Mouse (Mus musculus): Measurements from ENCODE around the gene Trf. TPM values are rescaled to one million over a fixed set of nuclear protein-coding genes. Genes with fewer than 3 reads are reported as not detected.

Trf gene
- polyA plus RNA-seq (2015; fragmentation: Nextera tagmentation; extraction: Ambion mirVana) = 83.4 and 105 TPM in 2 replicates

- TF ChIP-seq EP300 (optimal IDR thresholded peaks at IDR 0.05) (no peak), CTCF (IDR thresholded peaks at IDR 0.05; ENCODE audit: low read depth) (no peak)
- ATAC-seq (ENCODE audit: low FRiP score, low TSS enrichment) = peak; percentile 66
- Histone ChIP-seq H3K9me3 (ENCODE audit: control insufficient read depth, low read length) (no peaks in the 10 kb centered on the region), H3K27me3 (ENCODE audit: control insufficient read depth, insufficient read depth, low read length) (no peaks in the 10 kb centered on the region), H3K27ac (replicated peaks) (peak within 1 kb of the TSS; percentile 58; the same call in 1 of the 2 replicates), H3K9ac (ENCODE audit: low read length) (no peak within 1 kb of the TSS; the same call in 1 of the 2 replicates), H3K4me2 (replicated peaks; ENCODE audit: low read depth) (peak within 1 kb of the TSS; percentile 41), H3K4me3 (ENCODE audit: low read depth, low read length) (peak within 1 kb of the TSS; percentile 4; the same call in 1 of the 2 replicates), H3K36me3 (ENCODE audit: control insufficient read depth, insufficient read depth, low read length) (no peaks in the 10 kb centered on the region), H3K4me1 (replicated peaks; ENCODE audit: control insufficient read depth, insufficient read depth) (no peaks in the 10 kb centered on the region)
- WGBS = 43% methylated on average over 29 of the region's 29 CpGs
- peak; percentile 60 for DNase-seq (ENCODE audit: low spot score)
Observed at GRCm38 (mm10) chr9:103230151-103230951, at the start of gene Trf, which contains the start of gene Gm20425. Gene Trf, minus strand, starts transcription at chr9:103230444. Gene Gm20425, minus strand, starts transcription at chr9:103230307.

GRCm38 (mm10) chr9:103276876-103277275, 46.6 kb upstream of the Trf start:
- H3K4me1 ChIP-seq (replicated peaks; ENCODE audit: control insufficient read depth, insufficient read depth) = no peaks in the 10 kb centered on the region
- 85% methylated on average over 6 of the region's 6 CpGs for WGBS

DNA sequence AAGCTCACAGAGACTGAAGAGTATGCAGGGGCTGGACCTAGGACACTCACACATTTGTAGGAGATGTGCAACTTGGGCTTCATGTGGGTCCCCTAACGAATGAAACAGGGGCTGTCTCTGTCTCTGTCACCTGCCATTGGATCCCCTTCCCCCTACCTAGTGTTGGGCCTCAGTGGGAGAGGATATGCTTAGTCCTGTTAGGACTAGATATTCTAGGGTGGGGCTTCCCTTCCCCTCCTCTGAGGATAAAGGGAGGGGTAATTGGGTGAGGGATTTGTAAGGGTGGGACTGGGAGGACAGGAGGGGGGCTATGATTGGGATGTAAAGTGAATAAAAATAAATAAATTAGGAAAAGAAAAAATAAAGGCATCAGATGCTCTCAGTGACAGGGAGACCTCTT, 45.4 kb upstream of the Trf start:
- no peaks in the 10 kb centered on the region for H3K4me1 ChIP-seq (replicated peaks; ENCODE audit: control insufficient read depth, insufficient read depth)
- no peaks in the 10 kb centered on the region for H3K9me3 ChIP-seq (ENCODE audit: control insufficient read depth, low read length)
- TF ChIP-seq EP300 (optimal IDR thresholded peaks at IDR 0.05) (no peak), CTCF (IDR thresholded peaks at IDR 0.05; ENCODE audit: low read depth) (no peak)
- H3K36me3 ChIP-seq (ENCODE audit: control insufficient read depth, insufficient read depth, low read length) = no peaks in the 10 kb centered on the region
- 91% methylated on average over 1 of the region's 1 CpGs for WGBS
- H3K4me2 ChIP-seq (replicated peaks; ENCODE audit: low read depth) = no peak overlapping the region
- H3K27ac ChIP-seq (replicated peaks) = no peak overlapping the region
- no peak overlapping the region for H3K4me3 ChIP-seq (ENCODE audit: low read depth, low read length)
- no peak for DNase-seq (ENCODE audit: low spot score)
- H3K9ac ChIP-seq (ENCODE audit: low read length) = no peak overlapping the region
- no peak for ATAC-seq (ENCODE audit: low FRiP score, low TSS enrichment)
- H3K27me3 ChIP-seq (ENCODE audit: control insufficient read depth, insufficient read depth, low read length) = no peaks in the 10 kb centered on the region

More at GRCm38 (mm10) chr9:103276876-103277275, 46.6 kb upstream of the Trf start:
- H3K27me3 ChIP-seq (ENCODE audit: control insufficient read depth, insufficient read depth, low read length) = no peaks in the 10 kb centered on the region
- H3K36me3 ChIP-seq (ENCODE audit: control insufficient read depth, insufficient read depth, low read length) = no peaks in the 10 kb centered on the region
- H3K9me3 ChIP-seq (ENCODE audit: control insufficient read depth, low read length) = no peaks in the 10 kb centered on the region
- H3K4me3 ChIP-seq (ENCODE audit: low read depth, low read length) = no peak overlapping the region
- no peak overlapping the region for H3K27ac ChIP-seq (replicated peaks)
- DNase-seq (ENCODE audit: low spot score) = no peak
- H3K9ac ChIP-seq (ENCODE audit: low read length) = no peak overlapping the region
- no peak for TF ChIP-seq EP300 (optimal IDR thresholded peaks at IDR 0.05)
- TF ChIP-seq CTCF (IDR thresholded peaks at IDR 0.05; ENCODE audit: low read depth) = no peak
- no peak for ATAC-seq (ENCODE audit: low FRiP score, low TSS enrichment)
- no peak overlapping the region for H3K4me2 ChIP-seq (replicated peaks; ENCODE audit: low read depth)

- 74% methylated on average over 8 of the region's 8 CpGs for WGBS
- no peaks in the 10 kb centered on the region for H3K27me3 ChIP-seq (ENCODE audit: control insufficient read depth, insufficient read depth, low read length)
- DNase-seq (ENCODE audit: low spot score) = no peak
- TF ChIP-seq EP300 (optimal IDR thresholded peaks at IDR 0.05) (no peak), CTCF (IDR thresholded peaks at IDR 0.05; ENCODE audit: low read depth) (no peak)
- ATAC-seq (ENCODE audit: low FRiP score, low TSS enrichment) = no peak
- no peaks in the 10 kb centered on the region for H3K9me3 ChIP-seq (ENCODE audit: control insufficient read depth, low read length)
- no peak overlapping the region for H3K4me2 ChIP-seq (replicated peaks; ENCODE audit: low read depth)
- H3K9ac ChIP-seq (ENCODE audit: low read length) = no peak overlapping the region
- no peak overlapping the region for H3K4me3 ChIP-seq (ENCODE audit: low read depth, low read length)
- H3K36me3 ChIP-seq (ENCODE audit: control insufficient read depth, insufficient read depth, low read length) = no peaks in the 10 kb centered on the region
- H3K27ac ChIP-seq (replicated peaks) = no peak overlapping the region
- no peaks in the 10 kb centered on the region for H3K4me1 ChIP-seq (replicated peaks; ENCODE audit: control insufficient read depth, insufficient read depth)
Observed at GRCm38 (mm10) chr9:103274819-103275218, 44.6 kb upstream of the Trf start.

- WGBS = 7% methylated on average over 4 of the region's 4 CpGs
- no peaks in the 10 kb centered on the region for H3K4me1 ChIP-seq (replicated peaks; ENCODE audit: control insufficient read depth, insufficient read depth)
- TF ChIP-seq CTCF (IDR thresholded peaks at IDR 0.05; ENCODE audit: low read depth) (no peak), EP300 (optimal IDR thresholded peaks at IDR 0.05) (no peak)
- no peak for DNase-seq (ENCODE audit: low spot score)
- no peaks in the 10 kb centered on the region for H3K36me3 ChIP-seq (ENCODE audit: control insufficient read depth, insufficient read depth, low read length)
- H3K27me3 ChIP-seq (ENCODE audit: control insufficient read depth, insufficient read depth, low read length) = no peaks in the 10 kb centered on the region
- no peak for ATAC-seq (ENCODE audit: low FRiP score, low TSS enrichment)
- H3K4me2 ChIP-seq (replicated peaks; ENCODE audit: low read depth) = no peak overlapping the region
- H3K9ac ChIP-seq (ENCODE audit: low read length) = no peak overlapping the region
- no peak overlapping the region for H3K4me3 ChIP-seq (ENCODE audit: low read depth, low read length)
- no peaks in the 10 kb centered on the region for H3K9me3 ChIP-seq (ENCODE audit: control insufficient read depth, low read length)
- H3K27ac ChIP-seq (replicated peaks) = no peak overlapping the region
Observed at GRCm38 (mm10) chr9:103271104-103271503, 40.9 kb upstream of the Trf start.

DNA sequence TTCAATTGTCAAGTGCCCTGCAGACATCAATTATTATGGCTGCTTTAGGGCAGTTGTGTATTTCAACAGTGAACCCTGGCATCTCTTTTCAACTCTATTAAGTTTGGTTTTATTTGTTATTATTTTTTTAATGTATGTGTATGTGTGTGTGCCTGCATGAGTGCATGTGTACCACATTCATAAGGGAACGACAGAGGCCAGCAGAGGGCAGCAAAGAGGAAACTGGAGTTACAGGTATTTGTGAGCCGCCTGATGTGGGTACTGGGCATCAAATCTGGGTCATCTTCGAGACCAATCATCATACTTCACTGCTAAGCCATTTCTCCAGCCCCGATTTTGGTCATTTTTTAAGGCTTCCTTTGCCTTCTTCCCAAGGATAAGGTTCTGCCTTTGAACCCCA, 35.5 kb upstream of the Trf start:
- Histone ChIP-seq H3K4me3 (ENCODE audit: low read depth, low read length) (no peak overlapping the region), H3K27ac (replicated peaks) (no peak overlapping the region), H3K4me2 (replicated peaks; ENCODE audit: low read depth) (no peak overlapping the region), H3K9me3 (ENCODE audit: control insufficient read depth, low read length) (no peaks in the 10 kb centered on the region), H3K9ac (ENCODE audit: low read length) (no peak overlapping the region), H3K27me3 (ENCODE audit: control insufficient read depth, insufficient read depth, low read length) (no peaks in the 10 kb centered on the region), H3K4me1 (replicated peaks; ENCODE audit: control insufficient read depth, insufficient read depth) (no peaks in the 10 kb centered on the region), H3K36me3 (ENCODE audit: control insufficient read depth, insufficient read depth, low read length) (no peaks in the 10 kb centered on the region)
- DNase-seq (ENCODE audit: low spot score) (no peak), ATAC-seq (ENCODE audit: low FRiP score, low TSS enrichment) (no peak)
- 90% methylated on average over 4 of the region's 4 CpGs for WGBS
- TF ChIP-seq EP300 (optimal IDR thresholded peaks at IDR 0.05) = no peak
- TF ChIP-seq CTCF (IDR thresholded peaks at IDR 0.05; ENCODE audit: low read depth) = peak; percentile 35
